Mouse (Mus musculus): ENCODE data around the gene Serinc4. TPM values are rescaled to one million over a fixed set of nuclear protein-coding genes. Genes with fewer than 3 reads are reported as not detected.

Serinc4 gene
- total and polyA plus RNA-seq, 3 experiments: 0.38 to 1.2 TPM; not detected in 1

DNA sequence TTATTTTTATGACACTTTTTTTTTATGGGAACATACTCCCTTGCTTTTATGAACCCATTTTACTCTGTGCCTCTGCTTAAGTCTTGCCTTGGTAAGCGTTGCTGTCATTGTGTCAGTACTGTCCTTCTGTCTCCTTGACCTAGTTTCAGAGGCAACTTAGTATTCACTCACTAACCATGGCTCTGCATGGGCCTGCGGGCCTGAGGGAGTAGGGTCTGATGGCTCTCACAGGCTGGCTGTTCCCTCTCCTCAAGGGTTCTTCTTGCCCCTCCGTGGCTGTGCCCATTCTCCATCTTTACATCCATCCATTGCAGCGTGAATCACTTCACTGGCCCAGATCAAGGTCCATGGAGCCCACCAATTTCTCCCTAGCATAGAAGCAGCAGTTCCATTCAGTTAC is 10.1 kb downstream of the Serinc4 start:
- Histone ChIP-seq H3K9ac (ENCODE audit: control insufficient read depth, low read depth, low read length, poor library complexity, severe bottlenecking) (no peak overlapping the region), H3K79me2 (ENCODE audit: control insufficient read depth, insufficient read depth, low read length, poor library complexity) (peaks cover 16% of the 10 kb centered on the region), H3K27ac (ENCODE audit: control insufficient read depth, low read depth, low read length) (no peak overlapping the region), H3K9me3 (replicated peaks; ENCODE audit: insufficient read depth, low read length) (no peaks in the 10 kb centered on the region), H3K4me3 (ENCODE audit: control insufficient read depth in 1 of 2, insufficient read depth in 1 of 2, low read depth in 2 of 2, low read length in 2 of 2) (peak overlapping the region in 1 of 2 experiments; percentile 59; a peak in 2 of 4 replicates), H3K4me1 (ENCODE audit: control insufficient read depth in 1 of 2, insufficient read depth in 2 of 2, low read length in 2 of 2) (peaks cover 17 to 37% of the 10 kb centered on the region in 2 experiments), H3K27me3 (ENCODE audit: control insufficient read depth in 1 of 2, insufficient read depth in 2 of 2, low read length in 2 of 2) (no peaks in the 10 kb centered on the region), H3K36me3 (ENCODE audit: control insufficient read depth in 1 of 2, insufficient read depth in 2 of 2, low read length in 2 of 2) (peaks cover 0 to 27% of the 10 kb centered on the region in 2 experiments; a peak in 2 of 4 replicates)
- no peak for DNase-seq (ENCODE audit: low read depth, low spot score)
- TF ChIP-seq MYC (IDR thresholded peaks at IDR 0.05; ENCODE audit: low read depth, low read length) (no peak), CTCF (IDR thresholded peaks at IDR 0.05 in 2 of 3, conservative IDR thresholded peaks at IDR 0.05 in 1 of 3; ENCODE audit: control insufficient read depth in 1 of 3, insufficient read depth in 1 of 3, low read depth in 2 of 3, low read length in 3 of 3, poor library complexity in 1 of 3, severe bottlenecking in 1 of 3) (no peak), MAFK (IDR thresholded peaks at IDR 0.05; ENCODE audit: borderline replicate concordance, low read depth, low read length) (no peak), UBTF (IDR thresholded peaks at IDR 0.05; ENCODE audit: borderline replicate concordance, insufficient read depth, low read depth, low read length) (no peak), ZC3H11A (IDR thresholded peaks at IDR 0.05; ENCODE audit: low read depth, low read length) (no peak)

DNA sequence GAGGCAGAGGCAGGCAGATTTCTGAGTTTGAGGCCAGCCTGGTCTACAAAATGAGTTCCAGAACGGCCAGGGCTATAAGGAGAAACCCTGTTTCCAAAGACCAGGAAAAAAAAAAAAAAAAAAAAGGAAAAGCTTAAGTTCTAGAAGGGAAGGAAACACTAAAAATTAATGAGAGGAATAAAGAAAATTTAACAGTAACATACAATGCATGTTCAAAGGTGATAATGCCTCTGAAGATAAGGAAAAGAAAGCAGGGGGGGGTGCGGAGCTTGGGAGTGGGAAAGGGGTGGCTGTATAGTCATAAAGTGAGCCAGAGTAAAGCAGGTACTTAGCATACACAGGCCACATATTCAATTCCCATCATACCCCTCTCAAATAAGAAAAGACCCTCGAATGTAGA is 11.5 kb downstream of the Serinc4 start:
- DNase-seq (ENCODE audit: low read depth, low spot score): no peak
- peaks cover 9% of the 10 kb centered on the region for H3K79me2 ChIP-seq (ENCODE audit: control insufficient read depth, insufficient read depth, low read length, poor library complexity)
- H3K36me3 ChIP-seq (ENCODE audit: control insufficient read depth in 1 of 2, insufficient read depth in 2 of 2, low read length in 2 of 2): peaks cover 0 to 18% of the 10 kb centered on the region in 2 experiments; a peak in 2 of 4 replicates
- peak overlapping the region; percentile 10 for H3K27ac ChIP-seq (ENCODE audit: control insufficient read depth, low read depth, low read length)
- H3K27me3 ChIP-seq (ENCODE audit: control insufficient read depth in 1 of 2, insufficient read depth in 2 of 2, low read length in 2 of 2): no peaks in the 10 kb centered on the region
- H3K4me1 ChIP-seq (ENCODE audit: control insufficient read depth in 1 of 2, insufficient read depth in 2 of 2, low read length in 2 of 2): peaks cover 11 to 27% of the 10 kb centered on the region in 2 experiments
- H3K9me3 ChIP-seq (replicated peaks; ENCODE audit: insufficient read depth, low read length): no peaks in the 10 kb centered on the region
- TF ChIP-seq MAX (IDR thresholded peaks at IDR 0.05; ENCODE audit: low read length) (0 out of 2 replicates have a peak, but pooled peaks have one; percentile 18), RCOR1 (IDR thresholded peaks at IDR 0.05; ENCODE audit: low read depth, low read length) (0 out of 2 replicates have a peak, but pooled peaks have one; percentile 22), ZMIZ1 (IDR thresholded peaks at IDR 0.05; ENCODE audit: low read depth, low read length) (no peak), TCF12 (IDR thresholded peaks at IDR 0.05; ENCODE audit: low read depth, low read length) (peak; percentile 72), NRF1 (IDR thresholded peaks at IDR 0.05; ENCODE audit: insufficient read depth, low read depth, low read length, poor library complexity, severe bottlenecking) (no peak), MYC (IDR thresholded peaks at IDR 0.05; ENCODE audit: low read depth, low read length) (no peak), GATA1 (IDR thresholded peaks at IDR 0.05; ENCODE audit: low read depth, low read length) (peak; percentile 49; the same call in 1 of the 2 replicates), EP300 (IDR thresholded peaks at IDR 0.05; ENCODE audit: low read depth in 1 of 2, low read length in 2 of 2) (peak; percentile 46 to 68; a peak in 3 of 4 replicates), ETS1 (IDR thresholded peaks at IDR 0.05; ENCODE audit: low read depth, low read length) (peak; percentile 32; the same call in 1 of the 2 replicates)
- peak overlapping the region in 1 of 2 experiments; percentile 35; a peak in 1 of 4 replicates for H3K4me3 ChIP-seq (ENCODE audit: control insufficient read depth in 1 of 2, insufficient read depth in 1 of 2, low read depth in 2 of 2, low read length in 2 of 2)
- no peak overlapping the region for H3K9ac ChIP-seq (ENCODE audit: control insufficient read depth, low read depth, low read length, poor library complexity, severe bottlenecking)

DNA sequence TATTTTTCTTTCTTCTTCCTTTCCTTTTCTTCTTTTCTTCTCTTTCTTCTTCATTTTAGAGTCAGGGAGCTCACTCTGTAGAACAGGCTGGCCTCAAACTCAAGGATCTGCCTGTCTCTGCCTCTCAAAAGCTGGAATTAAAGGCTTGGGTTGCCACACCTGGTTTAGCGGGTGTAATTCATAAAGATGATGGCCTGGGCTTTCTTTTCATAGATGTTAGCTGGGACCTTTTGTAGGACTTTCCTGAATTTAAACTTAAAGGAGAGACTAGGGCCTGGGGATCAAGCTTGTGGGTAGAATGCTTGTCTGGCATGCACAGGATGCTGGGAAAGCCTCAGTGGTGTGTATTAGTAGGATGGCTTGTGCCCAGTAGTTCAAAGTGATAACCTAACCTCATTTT is 12.4 kb downstream of the Serinc4 start, which contains the start of gene Ell3:
Ell3 (minus strand) TSS at position 101 of the 400 bp plus-strand sequence.
- no peak for DNase-seq (ENCODE audit: low read depth, low spot score)
- Histone ChIP-seq H3K4me3 (ENCODE audit: control insufficient read depth in 1 of 2, insufficient read depth in 1 of 2, low read depth in 2 of 2, low read length in 2 of 2) (no peak within 1 kb of the TSS), H3K9me3 (replicated peaks; ENCODE audit: insufficient read depth, low read length) (no peaks in the 10 kb centered on the region), H3K27ac (ENCODE audit: control insufficient read depth, low read depth, low read length) (0 out of 2 replicates have a peak within 1 kb of the TSS, but pooled peaks have one; percentile 10), H3K4me1 (ENCODE audit: control insufficient read depth in 1 of 2, insufficient read depth in 2 of 2, low read length in 2 of 2) (peaks cover 11 to 27% of the 10 kb centered on the region in 2 experiments), H3K27me3 (ENCODE audit: control insufficient read depth in 1 of 2, insufficient read depth in 2 of 2, low read length in 2 of 2) (no peaks in the 10 kb centered on the region), H3K9ac (ENCODE audit: control insufficient read depth, low read depth, low read length, poor library complexity, severe bottlenecking) (no peak within 1 kb of the TSS), H3K79me2 (ENCODE audit: control insufficient read depth, insufficient read depth, low read length, poor library complexity) (no peaks in the 10 kb centered on the region; the same call in 1 of the 2 replicates), H3K36me3 (ENCODE audit: control insufficient read depth in 1 of 2, insufficient read depth in 2 of 2, low read length in 2 of 2) (peaks cover 0 to 18% of the 10 kb centered on the region in 2 experiments; a peak in 2 of 4 replicates)
- TF ChIP-seq RCOR1 (IDR thresholded peaks at IDR 0.05; ENCODE audit: low read depth, low read length) (no peak), USF1 (IDR thresholded peaks at IDR 0.05; ENCODE audit: low read depth, low read length) (no peak), MXI1 (IDR thresholded peaks at IDR 0.05; ENCODE audit: low read depth, low read length) (no peak), USF2 (IDR thresholded peaks at IDR 0.05; ENCODE audit: borderline replicate concordance in 1 of 2, insufficient read depth in 1 of 2, low read depth in 1 of 2, low read length in 2 of 2) (no peak), MAX (IDR thresholded peaks at IDR 0.05; ENCODE audit: low read length) (no peak), MAZ (IDR thresholded peaks at IDR 0.05; ENCODE audit: low read depth, low read length) (no peak)
